Mouse (Mus musculus) stomach, embryonic 16.5 days (tissue): Measurements from ENCODE around the gene A030005K14Rik. TPM values are rescaled to one million over a fixed set of nuclear protein-coding genes. Genes with fewer than 3 reads are reported as not detected.

ENCODE experiments used
- ATAC-seq: fragments of 200-750 bp; cut with Nextera tagmentation; 2 replicates; pipeline ENCODE4 v1.8.0; 2017; ENCODE audit warnings: moderate number of reproducible peaks, moderate TSS enrichment; ENCODE audit not compliant: insufficient read depth, low FRiP score
- H3K27ac ChIP-seq: fragments of 300-500 bp; sonication (generic); 2 replicates; pipeline ENCODE4 v1.5.1; 2014; ENCODE audit warnings: low read length
- H3K27me3 ChIP-seq: fragments of 300-500 bp; sonication (generic); 2 replicates; pipeline ENCODE4 v1.6.1; 2014; ENCODE audit warnings: low read length, control low read depth, mixed read lengths; ENCODE audit not compliant: control insufficient read depth, insufficient read depth
- H3K36me3 ChIP-seq: fragments of 300-500 bp; sonication (generic); 2 replicates; pipeline ENCODE4 v1.6.1; 2014; ENCODE audit warnings: low read length; ENCODE audit not compliant: control insufficient read depth, insufficient read depth
- H3K4me1 ChIP-seq: fragments of 300-500 bp; sonication (generic); 2 replicates; pipeline ENCODE4 v1.6.1; 2014; ENCODE audit warnings: low read length, control low read depth, mixed read lengths; ENCODE audit not compliant: control insufficient read depth, insufficient read depth
- H3K4me2 ChIP-seq: fragments of 300-500 bp; sonication (generic); 2 replicates; pipeline ENCODE4 v1.6.1; 2014; ENCODE audit warnings: low read depth, low read length, mixed read lengths
- H3K4me3 ChIP-seq: fragments of 300-500 bp; sonication (generic); replicated peaks from 2 replicates; pipeline ENCODE4 v1.5.1; 2014; ENCODE audit warnings: mild to moderate bottlenecking, low read length
- H3K9ac ChIP-seq: fragments of 300-500 bp; sonication (generic); 2 replicates; pipeline ENCODE4 v1.6.1; 2014; ENCODE audit warnings: low read length
- H3K9me3 ChIP-seq: fragments of 300-500 bp; sonication (generic); replicated peaks from 2 replicates; pipeline ENCODE4 v1.6.1; 2016; ENCODE audit warnings: low read length, control low read depth; ENCODE audit not compliant: control insufficient read depth
- WGBS: fragments of 180-500 bp; shearing (Covaris S2); extraction: QIAGEN DNeasy Blood & Tissue Kit; methylation state at CpG from one replicate; pipeline ENCODE4 v1.1.7; 2014; 5-methylcytosine and 5-hydroxymethylcytosine counted together
- polyA plus RNA-seq: library from polyadenylated mRNA; unstranded; fragments of >200 nt; fragmentation: Nextera tagmentation; extraction: Ambion mirVana; gene quantifications from 2 replicates; pipeline ENCODE4 v1.2.1, GENCODE M21; 2015

A030005K14Rik gene
- polyA plus RNA-seq, 1 experiment from 2014 or later = not detected

DNA sequence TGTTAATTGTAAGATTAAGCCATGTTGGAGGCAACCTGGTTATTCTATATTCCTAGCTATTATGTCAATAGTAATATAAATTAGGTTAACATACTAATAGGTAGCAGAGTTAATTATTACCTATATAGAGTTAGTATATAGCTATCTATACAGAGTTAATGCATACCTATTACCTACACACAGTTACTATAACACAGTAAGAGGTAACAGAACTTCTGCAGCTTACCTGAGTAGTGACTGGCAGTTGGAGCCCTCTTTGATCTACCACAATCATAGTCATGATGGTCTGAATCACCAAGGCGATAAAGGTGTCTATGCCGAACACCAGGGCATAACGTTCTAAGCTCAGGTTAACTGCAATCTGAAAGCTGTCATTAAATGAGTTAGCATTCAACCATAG, 44.7 kb downstream of the A030005K14Rik start:
- Histone ChIP-seq H3K27ac (no peak overlapping the region), H3K9me3 (no peaks in the 10 kb centered on the region), H3K4me2 (no peak overlapping the region), H3K4me1 (no peaks in the 10 kb centered on the region), H3K4me3 (no peak overlapping the region), H3K27me3 (no peaks in the 10 kb centered on the region), H3K36me3 (no peaks in the 10 kb centered on the region), H3K9ac (no peak overlapping the region)
- no peak for ATAC-seq
- 79% methylated on average over 3 of the region's 3 CpGs for WGBS

Other genes with a start within 250 kb of the A030005K14Rik start
- gene Agfg1, start 219.9 kb downstream of the A030005K14Rik start, polyA plus RNA-seq = 17.0 and 21.6 TPM in 2 replicates
- gene A030005L19Rik, start 146.1 kb downstream of the A030005K14Rik start, polyA plus RNA-seq = 0.17 and 0.30 TPM in 2 replicates
- not detected in 2 replicates for gene A030014E15Rik, start 134.5 kb downstream of the A030005K14Rik start, polyA plus RNA-seq
- not detected in 2 replicates for gene Gm6217, start 128.0 kb downstream of the A030005K14Rik start, polyA plus RNA-seq
- not detected in 2 replicates for gene A030003K21Rik, start 116.0 kb downstream of the A030005K14Rik start, polyA plus RNA-seq
- gene Gm7544, start 103.4 kb downstream of the A030005K14Rik start, polyA plus RNA-seq = not detected in 2 replicates
- gene Gm47955, start 99.1 kb downstream of the A030005K14Rik start, polyA plus RNA-seq = not detected in 2 replicates
- not detected in 2 replicates for gene Gm47959, start 58.8 kb downstream of the A030005K14Rik start, polyA plus RNA-seq
- gene Slc19a3, start 20.9 kb downstream of the A030005K14Rik start, polyA plus RNA-seq = 0.54 and 0.88 TPM in 2 replicates
- not detected in 2 replicates for gene Krtap28-10, start 16.9 kb downstream of the A030005K14Rik start, polyA plus RNA-seq
- gene Gm47969, start 14.4 kb downstream of the A030005K14Rik start, polyA plus RNA-seq = not detected in 2 replicates
- not detected in 2 replicates for gene Krtap28-13, start 1.6 kb upstream of the A030005K14Rik start, polyA plus RNA-seq
- 7.6 and 7.9 TPM in 2 replicates for gene Ccl20, start 57.4 kb upstream of the A030005K14Rik start, polyA plus RNA-seq
- 0.22 TPM in 1 of 2 replicates, not detected in the other for gene Daw1, start 100.4 kb upstream of the A030005K14Rik start, polyA plus RNA-seq